Mouse (Mus musculus) embryo, embryonic 11 days (tissue): Measurements from ENCODE around the gene Stk33.

ENCODE experiments used
- DNase-seq: peaks from one replicate; pipeline ENCODE4 v3.0.0-alpha.2; 2015

Gene Stk33

DNA sequence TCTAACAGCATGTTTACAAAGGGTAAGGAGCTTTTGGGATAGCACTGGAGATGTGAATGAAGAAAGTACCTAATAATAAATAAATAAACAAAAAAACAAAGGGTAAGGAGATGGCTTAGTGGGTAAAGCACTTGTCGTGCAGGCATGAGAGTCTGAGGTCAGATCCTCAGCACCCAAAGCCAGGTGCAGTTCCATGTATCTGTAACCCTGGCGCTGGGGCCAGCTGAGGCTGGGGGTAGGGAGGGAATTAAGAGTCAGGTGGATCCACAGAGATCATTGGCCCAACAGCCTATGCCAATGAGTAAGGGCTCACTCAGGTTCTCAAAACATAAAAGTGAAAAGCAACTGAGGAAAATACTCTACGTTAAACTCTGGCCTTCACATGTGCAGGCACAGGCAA, 91.6 kb downstream of the Stk33 start:
- no peak for DNase-seq

DNA sequence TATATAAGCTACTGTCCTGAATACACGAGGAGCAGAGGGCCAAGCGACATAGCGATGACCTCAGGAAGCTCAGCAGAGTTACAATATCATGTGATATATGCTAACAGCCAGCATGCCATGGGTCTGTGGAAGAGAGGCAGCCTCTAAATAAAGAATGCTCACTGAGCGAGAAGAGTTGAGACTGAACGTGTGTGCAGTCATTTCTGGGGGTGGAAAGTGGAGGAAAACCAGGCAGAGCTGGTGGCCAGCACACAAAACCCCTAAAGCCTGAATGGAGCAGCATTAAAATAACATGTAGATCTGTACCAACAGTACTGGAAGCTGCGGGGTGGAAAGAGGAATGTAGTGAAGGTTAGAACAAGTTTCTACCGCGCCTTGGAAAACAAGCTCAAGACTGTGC, 107.2 kb downstream of the Stk33 start:
- no peak for DNase-seq

GRCm38 (mm10) chr7:109328772-109329171, 110.1 kb downstream of the Stk33 start:
- no peak for DNase-seq

DNA sequence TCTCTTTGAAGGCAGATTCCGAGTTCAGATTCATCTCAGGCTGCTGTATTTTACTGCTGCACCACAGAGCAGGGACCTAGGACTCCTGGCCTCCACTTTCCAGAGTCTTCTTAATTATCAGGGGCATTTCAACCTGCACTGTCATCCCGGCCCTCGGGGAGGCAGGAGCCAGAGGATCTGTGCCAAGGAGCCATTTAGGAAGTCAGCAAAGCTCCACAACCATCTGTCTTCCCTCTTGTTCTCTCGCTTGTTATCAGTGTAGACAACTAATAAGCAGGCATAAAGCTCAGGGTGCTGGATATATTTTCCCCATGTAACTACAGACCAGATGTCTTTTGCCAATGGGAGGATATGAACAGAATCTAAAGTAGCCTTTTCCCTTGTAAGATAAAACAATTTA, 112.1 kb downstream of the Stk33 start:
- DNase-seq = no peak

DNA sequence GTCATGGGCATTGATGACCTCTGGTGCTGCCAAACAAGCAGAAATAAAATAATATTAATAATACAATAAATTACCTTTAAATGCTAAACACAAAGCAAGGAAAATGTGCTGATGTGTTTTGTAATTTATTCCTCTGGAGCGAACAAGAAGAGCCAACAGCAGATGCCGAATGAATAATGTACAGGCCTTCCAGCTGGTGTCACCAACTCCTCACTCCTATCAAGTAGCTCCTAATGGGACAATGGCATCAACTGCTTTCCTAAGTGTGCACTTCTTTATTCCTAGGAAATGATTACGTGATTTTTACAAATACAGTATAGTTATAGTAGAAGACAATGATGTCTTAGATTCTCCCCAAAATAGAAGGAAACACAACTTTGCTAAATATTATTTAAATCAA, 113.2 kb downstream of the Stk33 start:
- DNase-seq = no peak

GRCm38 (mm10) chr7:109325169-109325568, 113.7 kb downstream of the Stk33 start:
- no peak for DNase-seq

GRCm38 (mm10) chr7:109309506-109309905, 129.4 kb downstream of the Stk33 start:
- DNase-seq = no peak

DNA sequence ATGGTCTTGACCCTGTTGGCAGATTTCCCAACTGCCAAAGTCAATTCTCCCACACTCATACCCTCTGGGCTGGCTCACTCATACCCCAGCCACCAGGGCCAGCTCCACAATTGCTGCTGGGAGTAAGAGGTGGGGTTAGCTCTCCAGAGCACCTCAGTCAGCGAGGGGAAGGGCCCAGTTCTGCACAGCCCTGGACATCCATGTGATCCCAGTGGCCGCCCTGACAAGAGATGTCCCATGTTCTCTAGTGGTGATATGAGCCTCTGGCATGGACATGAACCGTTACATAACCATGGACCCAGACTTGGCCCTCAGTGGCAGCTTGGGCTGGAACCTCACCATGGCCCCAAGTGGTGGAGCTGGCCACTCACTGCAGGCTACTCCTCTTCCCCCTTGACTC, 143.1 kb downstream of the Stk33 start:
- no peak for DNase-seq

DNA sequence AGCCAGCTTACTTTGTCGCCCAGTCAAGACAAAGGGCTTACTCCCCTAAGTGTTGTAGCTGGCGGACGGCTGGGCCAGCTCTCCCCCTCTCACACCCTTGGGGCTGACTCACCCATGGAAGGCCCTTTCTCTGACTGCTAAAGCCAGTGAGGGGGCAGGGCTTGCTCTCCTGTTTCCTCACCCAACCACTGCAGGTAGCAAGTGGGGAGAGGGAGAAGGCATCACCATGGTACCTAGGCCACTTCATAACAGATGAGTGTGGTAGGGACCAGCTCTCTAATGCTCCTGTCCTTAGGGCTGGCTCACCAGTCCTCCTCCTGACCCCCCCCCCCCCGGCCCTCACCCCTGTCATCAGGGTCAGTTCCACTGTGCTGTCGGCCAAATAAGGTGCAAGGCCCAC, 143.5 kb downstream of the Stk33 start:
- no peak for DNase-seq

DNA sequence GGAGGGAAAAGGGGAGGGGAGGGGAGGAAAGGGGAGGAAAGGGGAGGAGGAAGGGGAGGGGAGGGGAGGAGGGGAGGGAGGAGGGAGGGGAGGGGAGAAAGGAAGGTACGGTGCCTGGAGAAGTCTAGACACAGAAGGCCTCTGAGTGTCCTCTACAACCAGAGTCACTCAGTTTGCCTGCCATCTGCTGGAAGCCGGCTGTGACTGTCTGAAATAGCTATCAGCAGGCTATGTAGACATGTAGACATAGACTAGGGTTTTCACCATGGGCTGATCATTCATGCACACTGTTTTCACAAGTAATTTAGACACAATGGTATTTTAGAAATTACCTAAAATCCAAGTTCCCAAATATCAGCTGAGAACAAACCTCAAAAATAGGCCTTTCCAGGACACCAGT, 148.4 kb downstream of the Stk33 start:
- peak; percentile 37 for DNase-seq

- no peak for DNase-seq
Observed at GRCm38 (mm10) chr7:109289106-109289505, 149.8 kb downstream of the Stk33 start.

DNA sequence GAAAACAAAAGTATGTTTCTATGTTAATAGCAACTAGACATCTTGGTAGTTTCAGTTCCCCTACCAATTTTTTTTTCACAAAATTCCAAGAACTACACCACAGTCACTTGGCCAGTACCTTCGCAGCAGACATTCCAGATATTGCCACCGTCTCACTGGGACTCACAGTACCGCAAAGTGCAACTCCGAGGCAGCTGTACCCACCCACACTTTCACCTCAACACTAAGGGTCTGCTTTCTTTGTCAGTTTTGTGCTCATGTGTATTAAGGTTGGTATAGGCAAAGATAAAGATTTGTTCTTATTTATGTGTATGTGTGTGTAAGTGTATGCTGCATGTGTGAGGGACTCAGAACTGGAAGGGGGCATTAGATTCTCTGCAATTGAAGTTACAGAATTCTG, 156.8 kb downstream of the Stk33 start:
- no peak for DNase-seq

- DNase-seq = peak; percentile 48
Observed at GRCm38 (mm10) chr7:109276622-109277021, 162.3 kb downstream of the Stk33 start.

- no peak for DNase-seq
Observed at GRCm38 (mm10) chr7:109275901-109276300, 163.0 kb downstream of the Stk33 start.

DNA sequence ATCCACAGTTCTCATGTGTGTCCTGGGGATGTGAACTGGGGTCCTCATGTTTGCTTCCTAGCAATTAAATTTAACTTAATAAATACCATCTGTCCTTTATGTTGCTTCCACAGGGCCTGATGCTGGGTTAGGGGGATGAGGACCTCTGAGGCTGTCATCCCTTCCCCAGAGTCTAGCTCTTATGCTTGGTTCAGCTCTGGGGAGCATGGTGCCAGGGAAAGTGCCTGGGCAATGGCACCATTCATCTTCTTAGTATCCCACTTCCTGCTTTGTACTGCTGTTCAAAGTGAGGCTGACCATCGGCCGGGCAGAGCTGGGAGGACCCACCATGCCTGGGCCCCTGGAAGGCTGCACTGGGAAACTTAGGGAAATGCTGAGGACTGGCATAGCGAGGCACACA, 163.7 kb downstream of the Stk33 start:
- no peak for DNase-seq

DNA sequence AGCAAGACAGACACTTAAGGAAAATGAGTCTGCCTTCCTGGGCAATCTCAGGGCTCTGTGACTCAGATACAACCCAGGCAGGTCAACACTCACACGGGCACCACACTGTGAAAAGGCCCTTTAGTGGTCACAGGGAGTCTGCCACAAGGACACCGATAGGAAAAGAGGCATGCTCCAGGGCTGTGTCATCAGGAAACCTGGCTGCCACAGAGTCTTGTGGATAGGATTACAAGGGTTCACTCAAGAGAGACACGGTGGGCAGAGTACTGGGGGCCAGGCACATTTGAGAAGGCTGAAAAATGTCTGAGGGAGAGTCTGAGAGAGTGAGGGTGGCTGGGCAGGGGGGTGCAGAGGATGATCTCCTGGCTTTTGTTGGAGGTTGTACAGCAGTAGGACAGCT, 164.6 kb downstream of the Stk33 start:
- no peak for DNase-seq

- no peak for DNase-seq
Observed at GRCm38 (mm10) chr7:109269046-109269445, 169.8 kb downstream of the Stk33 start.

GRCm38 (mm10) chr7:109267370-109267769, 171.5 kb downstream of the Stk33 start:
- no peak for DNase-seq

DNA sequence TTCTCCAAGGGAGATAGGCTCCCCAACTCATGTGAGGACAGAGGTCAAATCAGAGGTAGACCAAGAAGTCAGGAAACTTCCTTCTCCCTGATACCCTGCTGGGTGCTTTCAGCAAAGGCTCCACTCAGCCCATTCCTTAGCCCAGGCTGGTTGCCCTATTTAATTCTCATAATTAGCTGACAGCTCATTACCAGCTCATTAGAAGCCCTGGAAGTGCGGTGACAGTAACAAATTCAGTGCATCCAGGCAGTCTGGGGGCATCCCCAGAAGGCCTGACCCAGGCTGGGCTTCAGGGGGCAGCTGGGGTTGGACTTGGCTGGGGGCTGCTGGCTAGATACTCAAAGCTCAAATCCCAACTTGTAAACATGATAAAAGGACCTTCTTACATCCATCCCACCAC, 172.7 kb downstream of the Stk33 start:
- DNase-seq = no peak

DNA sequence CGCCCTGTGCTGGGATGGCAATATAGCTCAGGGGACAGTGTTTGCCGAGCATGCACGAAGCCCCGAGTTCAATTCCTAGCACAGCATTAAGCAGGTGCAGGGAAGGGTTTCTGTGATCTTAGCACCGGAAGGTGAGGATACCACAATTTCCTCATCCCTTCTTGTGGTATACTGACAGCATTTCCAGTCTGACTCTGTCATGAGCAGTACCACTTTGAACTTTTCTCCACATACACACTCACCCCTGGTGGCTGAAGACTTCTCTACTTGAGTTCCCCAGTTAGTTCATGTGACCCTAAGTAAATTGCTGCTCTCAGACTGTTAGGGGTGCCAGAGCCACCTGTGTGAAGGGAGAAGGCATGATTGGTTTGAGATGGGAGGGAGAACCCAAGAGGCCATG, 173.3 kb downstream of the Stk33 start:
- no peak for DNase-seq

- peak; percentile 75 for DNase-seq
Observed at GRCm38 (mm10) chr7:109255506-109256352, 183.2 kb downstream of the Stk33 start.

DNA sequence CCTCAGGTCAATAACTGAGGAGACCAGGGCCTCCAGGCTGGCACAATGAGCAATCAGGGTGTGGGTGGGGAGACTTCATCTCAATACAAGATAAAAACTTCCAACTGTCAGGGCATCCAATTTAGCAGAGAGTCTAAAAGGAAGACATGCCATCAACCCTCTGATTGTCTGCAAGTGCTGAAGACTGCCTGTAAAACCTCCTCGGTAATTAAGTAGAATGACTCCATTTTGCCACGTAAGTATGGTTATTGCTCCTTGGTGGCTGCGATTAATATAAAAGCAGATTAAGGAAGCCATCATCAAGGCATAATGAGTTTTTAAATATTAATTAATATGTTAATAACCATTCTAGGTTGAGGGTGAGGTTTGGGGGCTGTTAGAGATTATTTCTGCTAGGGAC, 187.5 kb downstream of the Stk33 start:
- DNase-seq = no peak

DNA sequence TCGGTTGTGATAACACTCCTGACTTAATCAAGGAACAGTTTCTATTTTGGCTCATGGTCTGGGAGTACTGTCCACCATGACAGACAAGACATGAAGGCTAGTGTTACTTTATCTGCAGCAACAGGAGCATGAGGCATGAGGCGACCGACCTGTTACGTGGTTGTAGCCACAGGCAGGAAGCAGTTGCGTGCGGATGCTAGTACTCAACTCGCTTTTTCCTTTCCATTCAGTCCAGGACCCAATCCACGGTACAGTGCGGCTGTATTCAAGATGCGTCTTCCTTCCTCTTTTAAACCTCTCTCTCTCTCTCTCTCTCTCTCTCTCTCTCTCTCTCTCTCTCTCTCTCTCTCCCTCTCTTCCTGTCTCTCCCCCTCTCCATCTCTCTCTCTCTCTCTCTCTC, 194.1 kb downstream of the Stk33 start:
- no peak for DNase-seq

DNA sequence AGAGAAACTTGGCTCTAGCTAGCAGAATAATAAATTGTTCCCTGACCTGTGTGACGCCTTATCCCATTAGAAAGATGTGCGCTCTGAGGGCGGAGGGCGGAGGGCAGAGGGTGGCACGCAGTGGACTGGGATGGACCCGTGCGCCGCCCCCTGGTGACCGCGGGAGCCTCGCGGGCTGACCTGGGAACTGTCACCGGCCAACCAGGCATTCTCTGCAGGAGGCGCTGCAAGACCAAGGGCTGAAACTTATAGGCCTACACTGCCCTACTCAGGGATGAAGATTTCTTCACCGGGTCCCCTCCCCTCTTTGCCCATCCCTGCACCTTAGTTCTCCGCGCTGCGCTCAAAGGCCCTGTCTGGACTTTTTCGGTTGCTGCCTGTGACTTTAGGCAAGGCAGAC, 197.6 kb downstream of the Stk33 start:
- DNase-seq = peak; percentile 57

GRCm38 (mm10) chr7:109239346-109239745, 199.5 kb downstream of the Stk33 start:
- DNase-seq = no peak
